Mouse (Mus musculus) midbrain, postnatal 0 days (tissue): ENCODE data around the gene Ptprg. TPM values are rescaled to one million over a fixed set of nuclear protein-coding genes. Genes with fewer than 3 reads are reported as not detected.

ENCODE experiments used
- ATAC-seq: fragments of 200-750 bp; cut with Nextera tagmentation; 2 replicates; pipeline ENCODE4 v1.8.0; 2017; ENCODE audit warnings: moderate number of reproducible peaks, mild to moderate bottlenecking, moderate TSS enrichment, moderate library complexity; ENCODE audit not compliant: low FRiP score
- DNase-seq: peaks from one replicate; pipeline ENCODE4 v3.0.0-alpha.2; 2015; ENCODE audit warnings: low spot score
- H3K27ac ChIP-seq: fragments of 300-500 bp; sonication (generic); 2 replicates; pipeline ENCODE4 v1.5.1; 2014; ENCODE audit warnings: low read depth, mild to moderate bottlenecking, low read length, mixed read lengths
- H3K27me3 ChIP-seq: fragments of 300-500 bp; sonication (generic); 2 replicates; pipeline ENCODE4 v1.6.1; 2014; ENCODE audit warnings: low read length, control low read depth, mixed read lengths; ENCODE audit not compliant: insufficient read depth
- H3K36me3 ChIP-seq: fragments of 300-500 bp; sonication (generic); 2 replicates; pipeline ENCODE4 v1.6.1; 2014; ENCODE audit warnings: low read length, control low read depth, mixed read lengths; ENCODE audit not compliant: insufficient read depth
- H3K4me1 ChIP-seq: fragments of 300-500 bp; sonication (generic); 2 replicates; pipeline ENCODE4 v1.6.1; 2014; ENCODE audit warnings: mild to moderate bottlenecking, control low read depth, antibody characterized with exemption, low read length, mixed read lengths; ENCODE audit not compliant: insufficient read depth
- H3K4me2 ChIP-seq: fragments of 300-500 bp; sonication (generic); 2 replicates; pipeline ENCODE4 v1.6.1; 2014; ENCODE audit warnings: low read depth, mild to moderate bottlenecking, low read length, mixed read lengths; ENCODE audit not compliant: poor library complexity, severe bottlenecking
- H3K4me3 ChIP-seq: fragments of 300-500 bp; sonication (generic); 2 replicates; pipeline ENCODE4 v1.5.1; 2014; ENCODE audit warnings: low read depth, mild to moderate bottlenecking, low read length, moderate library complexity
- H3K9ac ChIP-seq: fragments of 300-500 bp; sonication (generic); replicated peaks from 2 replicates; pipeline ENCODE4 v1.6.1; 2014; ENCODE audit warnings: mild to moderate bottlenecking, low read length, moderate library complexity, mixed read lengths; ENCODE audit not compliant: poor library complexity, severe bottlenecking
- H3K9me3 ChIP-seq: fragments of 300-500 bp; sonication (generic); 2 replicates; pipeline ENCODE4 v1.6.1; 2016; ENCODE audit warnings: low read length, control low read depth
- CTCF ChIP-seq: IDR thresholded peaks from 2 replicates; pipeline ENCODE4 v1.5.1; 2016; ENCODE audit warnings: antibody characterized with exemption, mild to moderate bottlenecking
- WGBS: fragments of 180-500 bp; shearing (Covaris S2); extraction: QIAGEN DNeasy Blood & Tissue Kit; methylation state at CpG from one replicate; pipeline ENCODE4 v1.1.7; 2014; 5-methylcytosine and 5-hydroxymethylcytosine counted together
- polyA plus RNA-seq: library from polyadenylated mRNA; unstranded; fragments of >200 nt; fragmentation: Nextera tagmentation; extraction: Ambion mirVana; gene quantifications from 2 replicates; pipeline ENCODE4 v1.2.1, GENCODE M21; 2015
- total RNA-seq: library from RNA; depleted of rRNA; stranded (reverse); fragments of >200 nt; gene quantifications from 2 replicates; pipeline ENCODE4 v1.2.3, GENCODE M21; 2014

Gene Ptprg
- total and polyA plus RNA-seq, 2 experiments from 2014 or later = 25.7 to 84.9 TPM

DNA sequence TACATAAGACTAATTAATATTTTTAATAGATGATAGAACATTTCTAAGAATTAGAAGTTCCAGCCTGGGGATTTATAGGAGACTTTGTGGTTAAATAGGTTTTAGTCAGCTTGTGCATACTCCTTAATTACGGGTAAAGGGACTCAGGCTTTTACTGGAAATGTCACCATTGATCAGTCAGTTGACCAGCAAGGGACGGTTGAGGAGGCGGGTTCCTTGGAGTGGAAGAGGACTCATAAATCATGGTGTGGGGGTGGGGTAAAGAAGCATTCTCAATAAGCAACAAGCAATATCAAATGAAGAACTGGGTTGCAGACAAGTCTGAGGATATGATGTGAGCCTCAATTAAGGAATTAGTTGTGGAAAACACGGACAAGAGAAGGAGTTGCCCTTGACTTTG, 438.8 kb downstream of the Ptprg start:
- ATAC-seq = no peak
- H3K9me3 ChIP-seq = no peaks in the 10 kb centered on the region
- no peak for TF ChIP-seq CTCF

DNA sequence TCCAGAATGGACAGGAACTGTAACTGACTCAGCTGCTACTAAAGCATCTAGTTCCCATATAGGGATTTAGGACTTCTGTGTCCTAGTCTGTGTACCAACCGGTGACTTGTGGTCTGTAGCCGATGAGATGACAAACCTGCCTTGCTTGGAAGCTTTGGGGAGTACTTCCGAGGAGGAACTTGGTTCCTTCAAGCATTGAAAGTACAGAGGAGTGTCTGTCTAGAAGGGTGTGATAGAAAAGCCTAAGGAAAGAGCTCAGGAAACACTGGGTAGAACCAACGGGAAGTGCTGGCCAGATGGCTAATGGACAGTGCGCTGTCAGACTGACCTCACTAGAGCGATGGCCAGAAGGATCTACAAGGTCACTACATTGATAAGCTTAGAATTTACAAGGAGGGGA, 439.2 kb downstream of the Ptprg start:
- 92% methylated on average over 6 of the region's 6 CpGs for WGBS
- Histone ChIP-seq H3K27me3 (no peaks in the 10 kb centered on the region), H3K4me1 (no peaks in the 10 kb centered on the region), H3K4me2 (no peak overlapping the region), H3K36me3 (no peaks in the 10 kb centered on the region), H3K9ac (no peak overlapping the region), H3K27ac (no peak overlapping the region), H3K9me3 (no peaks in the 10 kb centered on the region), H3K4me3 (no peak overlapping the region)
- ATAC-seq (no peak), DNase-seq (no peak)
- no peak for TF ChIP-seq CTCF

More for the DNA sequence above, 438.8 kb downstream of the Ptprg start:
- Histone ChIP-seq H3K9ac (no peak overlapping the region), H3K36me3 (no peaks in the 10 kb centered on the region), H3K4me3 (no peak overlapping the region), H3K27ac (no peak overlapping the region), H3K4me2 (no peak overlapping the region), H3K27me3 (no peaks in the 10 kb centered on the region), H3K4me1 (no peaks in the 10 kb centered on the region)
- no peak for DNase-seq
- 92% methylated on average over 4 of the region's 4 CpGs for WGBS

DNA sequence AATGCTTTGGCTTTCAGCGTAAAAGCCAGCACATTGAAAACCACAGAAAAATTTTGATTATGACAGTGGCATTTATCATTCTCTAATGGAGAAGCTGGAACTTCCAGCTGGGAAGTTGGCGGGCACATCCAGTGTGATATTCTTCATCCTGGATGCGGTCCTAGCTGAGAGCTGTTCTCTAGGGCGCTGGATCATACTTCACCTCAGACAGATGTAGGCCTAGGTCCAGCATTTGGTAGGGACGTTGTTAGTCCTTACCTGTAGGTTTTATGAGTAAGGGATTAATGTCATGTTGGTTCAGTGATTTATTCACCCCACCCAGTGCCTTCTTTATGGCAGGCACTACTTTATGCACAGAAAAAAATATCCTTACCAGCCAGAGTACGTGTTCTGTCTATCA, 444.2 kb downstream of the Ptprg start:
- H3K27me3 ChIP-seq = no peaks in the 10 kb centered on the region
- H3K4me3 ChIP-seq = no peak overlapping the region
- no peaks in the 10 kb centered on the region for H3K36me3 ChIP-seq
- no peak for DNase-seq
- ATAC-seq = no peak
- H3K27ac ChIP-seq = no peak overlapping the region
- H3K4me2 ChIP-seq = no peak overlapping the region
- TF ChIP-seq CTCF = no peak
- no peaks in the 10 kb centered on the region for H3K4me1 ChIP-seq
- WGBS = 80% methylated on average over 6 of the region's 6 CpGs
- no peaks in the 10 kb centered on the region for H3K9me3 ChIP-seq
- no peak overlapping the region for H3K9ac ChIP-seq

DNA sequence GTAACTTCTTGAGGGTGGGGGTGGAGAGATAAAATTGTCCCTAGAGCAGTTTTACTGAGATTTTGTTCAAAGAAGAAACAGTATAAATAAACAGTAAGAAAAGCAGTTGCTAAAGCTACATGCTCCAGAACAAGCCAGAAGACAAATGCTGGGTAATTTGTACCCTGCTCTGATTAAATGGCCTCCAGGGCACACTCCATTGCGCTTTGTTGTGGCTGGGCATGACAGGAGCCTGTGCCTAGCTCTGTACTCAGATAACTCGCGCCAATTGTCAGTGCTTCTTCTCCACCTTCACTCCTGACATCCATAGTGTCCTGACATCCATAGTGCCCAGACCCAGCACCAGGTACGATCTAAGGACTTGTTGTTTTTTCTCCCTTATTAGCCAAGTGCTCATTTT, 445.1 kb downstream of the Ptprg start:
- DNase-seq (no peak), ATAC-seq (no peak)
- Histone ChIP-seq H3K9ac (no peak overlapping the region), H3K9me3 (no peaks in the 10 kb centered on the region), H3K27me3 (no peaks in the 10 kb centered on the region), H3K4me3 (no peak overlapping the region), H3K36me3 (no peaks in the 10 kb centered on the region), H3K4me1 (no peaks in the 10 kb centered on the region), H3K27ac (no peak overlapping the region), H3K4me2 (no peak overlapping the region)
- WGBS = 80% methylated on average over 4 of the region's 4 CpGs
- no peak for TF ChIP-seq CTCF

DNA sequence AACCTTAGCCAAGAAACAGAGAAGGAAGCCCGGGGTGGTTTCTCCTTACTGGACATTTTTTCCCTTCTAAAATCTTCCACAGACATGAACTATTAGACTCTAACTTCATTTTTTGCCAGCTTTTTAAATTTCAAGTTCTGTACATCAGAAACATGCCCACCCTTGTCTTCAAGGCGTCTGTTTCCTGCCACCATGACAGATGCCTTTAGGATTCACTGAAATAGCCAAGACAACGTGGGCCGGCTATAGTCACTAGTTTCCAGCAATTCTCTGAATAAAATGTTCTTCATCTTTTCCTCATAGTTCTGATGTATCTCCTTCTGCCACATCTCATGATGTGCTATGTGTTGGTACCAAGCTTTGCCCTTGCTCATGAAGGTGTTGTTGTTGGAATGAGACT, 450.7 kb downstream of the Ptprg start:
- no peak for DNase-seq
- no peak for TF ChIP-seq CTCF

DNA sequence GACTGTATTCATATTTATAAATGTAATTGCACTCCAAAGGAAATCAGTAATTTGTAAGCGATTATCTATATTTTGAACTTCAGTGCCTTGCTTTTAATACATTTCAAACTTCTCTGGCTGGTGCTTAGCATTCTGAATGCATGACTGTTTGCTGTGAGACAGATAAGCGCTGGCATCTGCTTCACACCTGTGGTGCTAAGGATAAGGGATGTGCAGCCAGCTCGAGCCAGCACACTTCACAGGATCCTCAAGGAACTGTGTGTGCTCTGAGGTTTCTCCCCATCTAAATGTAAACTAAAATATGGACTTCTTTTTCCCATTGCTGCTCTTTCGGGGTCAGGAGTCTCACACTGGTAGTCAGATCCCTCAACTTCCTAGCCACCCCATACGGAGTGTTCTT, 458.4 kb downstream of the Ptprg start:
- ATAC-seq (no peak), DNase-seq (no peak)
- no peak for TF ChIP-seq CTCF

More for the DNA sequence above, 450.7 kb downstream of the Ptprg start:
- Histone ChIP-seq H3K36me3 (no peaks in the 10 kb centered on the region), H3K9me3 (no peaks in the 10 kb centered on the region), H3K4me1 (no peaks in the 10 kb centered on the region), H3K9ac (no peak overlapping the region), H3K4me3 (no peak overlapping the region), H3K27me3 (no peaks in the 10 kb centered on the region), H3K4me2 (no peak overlapping the region), H3K27ac (no peak overlapping the region)
- WGBS = 90% methylated on average over 4 of the region's 4 CpGs
- no peak for ATAC-seq

More for the DNA sequence above, 458.4 kb downstream of the Ptprg start:
- Histone ChIP-seq H3K9ac (no peak overlapping the region), H3K4me1 (no peaks in the 10 kb centered on the region), H3K9me3 (no peaks in the 10 kb centered on the region), H3K4me3 (no peak overlapping the region), H3K27me3 (no peaks in the 10 kb centered on the region), H3K36me3 (no peaks in the 10 kb centered on the region), H3K4me2 (no peak overlapping the region), H3K27ac (no peak overlapping the region)
- WGBS = 71% methylated on average over 5 of the region's 5 CpGs
